Mouse (Mus musculus) spleen, postnatal 14 days (tissue): ENCODE data around the gene Cdhr2.

Experiments
- DNase-seq, 2 experiments: peaks; one replicate each; pipeline ENCODE4 v3.0.0; 2021 to 2022; ENCODE audit warnings: low spot score in 2 of 2

Cdhr2 gene

DNA sequence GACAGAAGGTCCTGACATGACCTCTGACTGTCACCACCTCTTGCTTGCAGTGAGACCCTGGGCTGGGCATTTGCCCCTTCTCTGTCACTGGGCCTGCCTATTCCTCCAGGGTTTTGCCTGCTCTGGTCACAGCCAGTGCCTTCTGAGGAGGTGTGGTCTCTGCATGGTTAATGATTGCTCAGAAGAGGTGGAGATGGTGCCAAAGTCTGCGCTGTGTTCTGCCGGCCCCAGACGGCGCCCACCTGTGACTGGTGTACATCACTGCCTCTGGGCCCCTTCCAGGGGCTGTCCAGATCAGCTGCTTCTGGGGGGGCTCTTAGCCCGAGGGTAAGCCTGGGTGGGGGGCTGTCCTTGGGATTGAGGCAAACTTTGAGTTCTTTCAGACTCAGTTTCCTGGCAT, at the start of gene Cdhr2:
Gene Cdhr2 (plus strand): TSS at position 219 of the 400 bp plus-strand sequence.
- no peak for DNase-seq

DNA sequence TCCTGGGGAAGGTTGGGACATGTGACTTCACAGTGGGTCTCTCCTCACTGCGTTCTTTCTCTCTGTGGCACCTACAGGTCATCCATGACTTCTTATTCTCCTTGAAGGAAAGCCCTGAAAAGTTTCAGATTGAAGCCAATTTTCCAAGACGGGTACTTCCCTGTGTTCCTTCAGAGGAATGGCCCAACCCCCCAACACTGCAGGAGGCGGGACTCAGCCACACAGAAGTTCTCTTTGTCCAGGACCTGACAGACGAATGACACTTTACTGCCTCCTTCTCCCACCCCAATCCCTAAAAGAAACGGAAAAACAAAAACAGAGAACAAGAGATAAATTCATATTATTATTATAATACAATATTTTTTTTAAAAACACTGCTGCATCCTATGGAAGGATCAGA, 40.4 kb upstream of the Cdhr2 start:
- no peak for DNase-seq

DNA sequence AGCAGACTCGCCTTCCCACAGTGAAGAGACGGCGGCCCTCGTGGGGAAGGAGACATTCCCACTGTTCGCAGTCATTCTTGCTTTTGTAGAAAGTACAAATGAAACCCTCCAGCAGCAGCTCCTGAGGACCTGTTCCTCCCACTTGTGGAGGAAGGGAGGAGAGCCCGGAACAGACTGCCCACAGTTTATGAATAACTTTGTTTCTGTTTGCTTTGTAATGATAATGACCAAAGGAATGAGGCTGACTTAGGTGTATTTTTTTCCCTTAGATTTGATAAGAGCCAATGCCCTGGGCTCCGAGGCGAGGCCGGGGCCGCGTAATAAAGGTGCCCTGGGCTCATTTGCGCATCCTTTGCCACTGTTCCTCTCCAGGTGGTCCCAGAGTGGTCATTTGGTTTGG, 39.9 kb upstream of the Cdhr2 start:
- DNase-seq, result no peak

DNA sequence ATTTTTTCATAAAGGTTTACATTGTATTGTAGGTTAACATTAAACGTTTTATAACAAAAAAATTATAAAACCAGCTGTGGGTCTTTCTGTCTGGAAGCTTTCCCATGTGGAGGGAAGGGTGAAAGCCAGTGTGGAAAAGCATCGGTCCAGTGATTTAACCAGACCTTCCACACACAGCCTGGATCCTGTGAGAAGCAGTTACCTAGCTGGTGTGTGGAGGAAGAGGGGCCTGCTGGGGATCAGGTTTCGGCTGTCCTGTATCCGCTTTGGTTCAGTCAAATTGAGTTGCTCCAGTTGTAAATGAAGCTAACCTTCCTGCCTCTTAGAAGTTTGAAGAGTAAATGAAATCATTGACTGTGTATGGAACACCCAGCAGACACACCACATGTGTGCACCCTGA, 37.3 kb upstream of the Cdhr2 start:
- no peak for DNase-seq

DNA sequence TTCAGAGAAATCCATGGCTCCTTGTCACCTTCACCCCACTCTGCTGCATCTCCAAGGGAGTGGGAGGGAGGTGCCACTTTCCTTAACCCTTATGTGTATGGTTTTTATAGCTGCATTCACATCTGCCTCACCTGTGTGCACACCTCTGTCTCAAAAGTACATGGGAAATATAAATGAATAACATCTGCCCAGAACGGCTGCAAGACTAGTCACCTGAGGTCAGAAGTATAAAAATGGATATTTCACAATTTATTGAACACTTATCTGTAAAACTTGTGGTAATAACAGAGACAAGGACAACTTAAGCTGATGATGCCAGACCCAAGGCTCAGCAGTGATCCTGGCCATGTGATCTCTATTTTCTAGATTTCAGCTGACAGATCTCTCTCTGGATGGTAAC, 36.8 kb upstream of the Cdhr2 start:
- DNase-seq, result no peak

DNA sequence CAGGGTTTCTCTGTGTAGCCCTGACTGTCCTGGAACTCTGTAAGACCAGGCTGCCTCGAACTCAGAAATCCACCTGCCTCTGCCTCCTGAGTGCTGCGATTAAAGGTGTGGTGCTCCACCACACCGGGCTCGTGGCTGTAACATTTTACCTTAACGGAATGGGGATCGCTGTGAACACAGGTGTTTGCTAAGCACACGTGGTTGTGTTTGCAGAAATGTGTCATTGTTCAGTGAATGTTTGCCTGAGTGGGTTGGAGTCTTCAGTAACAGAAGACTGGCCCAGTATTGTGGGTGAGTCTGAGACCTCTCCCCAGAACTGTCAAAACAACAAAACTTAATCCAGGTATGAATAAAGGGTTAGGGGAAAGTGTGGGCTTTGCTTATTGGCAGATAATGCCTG, 36.2 kb upstream of the Cdhr2 start:
- no peak for DNase-seq

DNA sequence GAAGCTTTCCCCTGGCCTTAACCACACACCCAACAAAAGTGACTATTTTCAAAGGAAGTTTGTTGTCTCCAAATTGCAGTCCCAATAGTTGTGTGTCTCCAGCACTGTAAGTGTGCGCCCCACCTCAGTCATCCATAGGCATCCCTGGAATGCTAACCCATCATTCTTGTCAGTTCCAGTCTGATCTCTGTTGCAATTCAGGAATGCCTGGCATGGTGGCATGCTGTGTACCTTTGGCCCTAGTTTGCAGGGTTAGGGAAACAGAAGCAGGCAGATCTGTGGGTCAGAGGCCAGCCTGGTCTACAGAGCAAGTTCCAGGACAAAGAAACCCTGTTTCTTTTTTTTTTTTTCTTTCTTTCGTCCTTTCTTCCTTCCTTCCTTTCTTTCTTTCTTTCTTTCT, 30.8 kb upstream of the Cdhr2 start:
- DNase-seq, result no peak

DNA sequence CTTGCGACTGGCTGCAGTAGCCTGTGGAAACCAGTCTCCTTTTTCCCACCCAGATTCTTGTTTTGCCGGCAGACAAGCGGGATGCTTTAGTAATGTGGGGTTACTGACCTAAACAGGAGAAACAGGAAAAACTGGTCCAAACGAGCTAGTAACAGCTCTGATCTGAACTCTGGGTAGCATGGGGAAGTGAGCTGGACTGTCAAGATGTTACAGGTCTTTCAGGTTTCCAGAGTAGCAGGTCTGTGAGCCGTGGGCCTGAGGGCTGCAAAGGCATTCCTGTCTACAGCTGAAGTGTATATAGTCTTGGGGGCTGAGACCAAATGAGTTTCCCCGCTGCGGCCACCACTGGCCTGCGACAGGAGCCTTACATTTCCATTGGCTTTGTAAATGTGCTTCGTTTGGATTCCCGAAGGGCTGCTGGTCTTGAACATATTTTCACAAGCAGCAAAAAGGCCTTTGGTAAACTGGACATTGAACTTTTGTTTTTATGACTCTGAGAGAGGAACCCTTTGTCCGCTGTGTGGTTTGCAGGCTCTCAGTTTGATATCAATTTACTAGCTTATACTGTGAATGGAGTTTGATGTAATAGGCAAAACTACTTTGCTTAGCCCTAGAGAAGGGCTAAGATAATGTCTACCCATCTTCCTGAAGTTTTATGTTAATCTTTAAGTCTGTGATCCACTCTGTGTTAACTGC, 25.2 kb upstream of the Cdhr2 start:
- no peak for DNase-seq

DNA sequence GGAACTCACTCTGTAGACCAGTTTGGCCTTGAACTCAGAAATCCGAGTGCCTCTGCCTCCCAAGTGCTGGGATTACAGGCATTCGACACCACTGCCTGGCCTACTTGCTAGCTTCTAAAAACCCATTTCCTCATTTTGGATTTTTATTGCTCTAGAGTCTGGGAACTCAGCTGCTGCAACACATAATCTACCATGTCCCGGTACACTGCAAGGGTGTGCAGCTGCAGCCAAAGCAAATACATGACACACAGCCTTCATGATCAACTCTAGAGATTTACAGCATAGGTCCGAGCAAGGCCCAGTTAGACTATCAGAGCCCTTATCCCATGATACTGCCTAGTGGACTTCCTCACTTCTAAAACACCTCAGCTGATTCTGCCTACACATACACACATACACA, 23.0 kb upstream of the Cdhr2 start:
- no peak for DNase-seq

DNA sequence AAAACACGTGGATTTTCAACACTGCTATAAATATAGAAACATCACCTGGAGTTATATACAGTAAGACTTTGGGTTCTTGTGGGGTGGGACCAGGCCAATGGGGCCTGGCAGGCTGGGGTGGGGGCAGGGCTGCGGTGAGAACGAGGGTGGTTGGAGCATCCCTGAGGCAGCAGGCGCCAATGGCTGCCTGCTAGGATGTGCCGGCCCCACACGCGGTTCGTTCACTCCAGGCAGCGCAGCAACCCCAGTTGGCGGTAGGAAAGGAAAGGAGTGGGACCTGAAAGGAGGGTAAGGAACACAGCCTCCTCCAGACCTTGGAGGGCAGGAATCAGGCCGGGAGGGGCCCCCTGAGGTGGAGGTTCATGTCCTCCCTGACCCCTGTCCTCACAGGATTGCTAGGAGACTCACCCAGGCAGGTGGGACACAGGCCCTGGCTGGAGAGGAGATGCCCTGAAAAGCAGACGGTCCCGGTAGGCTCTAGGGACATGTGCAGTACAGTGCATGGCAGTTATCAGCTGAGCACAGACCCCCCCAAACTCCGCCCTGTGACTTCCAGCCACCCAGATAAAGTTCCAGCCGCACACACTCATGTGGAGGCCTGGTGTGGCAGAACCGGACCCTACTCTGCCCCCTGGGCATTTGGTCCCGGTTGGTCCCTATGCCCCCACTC, 20.9 kb upstream of the Cdhr2 start:
- peak; percentile 50 to 59 for DNase-seq

DNA sequence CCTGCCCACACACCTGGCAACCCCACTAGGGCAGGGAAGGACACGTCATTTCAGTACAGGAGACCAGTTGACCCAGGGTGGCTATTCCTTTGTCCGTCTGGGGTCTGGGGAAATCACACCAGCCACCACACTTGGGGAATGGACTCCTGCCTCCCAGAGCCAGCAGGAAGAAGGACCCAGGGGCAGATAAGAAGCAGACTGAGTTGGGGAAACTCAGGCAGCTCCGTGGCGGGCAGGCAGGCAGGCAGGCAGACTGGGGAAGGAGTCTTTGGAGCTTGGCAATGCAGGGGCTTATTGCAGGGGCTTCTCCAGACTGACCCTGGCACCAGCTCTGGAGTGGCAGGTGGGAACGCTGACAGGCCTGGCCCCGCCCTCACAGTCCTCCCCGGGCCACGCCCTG, 20.0 kb upstream of the Cdhr2 start:
- DNase-seq, result no peak

DNA sequence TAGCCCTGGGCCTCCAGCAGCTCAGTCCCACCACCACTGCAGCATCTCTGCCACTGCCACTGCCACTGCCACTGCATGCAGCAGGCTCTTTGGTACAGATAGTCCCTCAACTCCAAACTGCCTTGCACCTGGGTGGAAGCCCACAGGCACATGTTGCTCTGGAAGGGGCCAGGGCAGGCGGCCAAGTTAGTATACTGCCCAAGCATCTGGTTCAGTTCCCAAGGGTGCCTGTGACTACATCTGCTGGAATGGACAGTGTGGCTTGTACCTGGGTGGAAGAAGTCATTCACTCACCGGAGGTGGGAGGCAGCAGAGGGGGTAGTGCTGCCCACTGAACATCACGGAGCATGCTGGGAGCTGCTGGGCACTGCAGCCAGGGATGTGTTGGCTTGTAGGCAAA, 18.0 kb upstream of the Cdhr2 start:
- DNase-seq, result no peak

DNA sequence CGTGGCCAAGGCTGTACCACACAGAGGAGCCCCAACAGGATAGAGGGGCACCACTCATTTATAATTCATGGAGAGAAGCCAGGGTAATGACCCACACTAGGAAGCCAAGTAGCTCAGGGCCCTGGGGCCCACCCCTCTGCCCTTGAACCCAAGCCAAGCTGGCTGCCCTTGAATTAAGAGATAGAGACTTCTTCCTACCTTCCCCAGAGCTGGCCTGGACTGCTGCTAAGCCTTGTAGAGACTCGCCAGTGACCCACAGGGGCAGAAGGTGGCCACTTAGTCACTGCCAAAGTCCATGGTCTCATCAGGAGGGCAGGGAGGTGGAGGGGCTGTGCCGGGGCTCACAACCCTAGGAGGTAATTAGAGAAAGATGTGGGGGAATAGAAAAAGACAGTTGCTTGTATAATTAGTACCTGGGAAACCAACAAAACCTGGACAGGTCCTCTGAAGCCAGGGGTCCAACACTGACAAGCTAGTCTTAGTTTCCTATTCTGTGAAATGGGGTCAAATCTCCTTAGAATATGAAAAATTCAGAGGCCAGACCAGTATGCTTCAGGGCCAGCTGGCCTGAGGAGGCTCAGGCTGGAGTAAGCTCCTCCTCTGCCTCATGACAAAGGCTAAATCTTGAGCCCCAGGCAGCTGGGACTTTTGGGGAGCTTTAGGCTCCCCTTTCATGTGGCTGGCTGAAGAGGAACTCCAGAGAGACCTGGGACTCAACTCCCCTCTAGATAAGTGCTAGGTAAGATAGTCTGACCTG, 16.9 kb upstream of the Cdhr2 start:
- no peak for DNase-seq

DNA sequence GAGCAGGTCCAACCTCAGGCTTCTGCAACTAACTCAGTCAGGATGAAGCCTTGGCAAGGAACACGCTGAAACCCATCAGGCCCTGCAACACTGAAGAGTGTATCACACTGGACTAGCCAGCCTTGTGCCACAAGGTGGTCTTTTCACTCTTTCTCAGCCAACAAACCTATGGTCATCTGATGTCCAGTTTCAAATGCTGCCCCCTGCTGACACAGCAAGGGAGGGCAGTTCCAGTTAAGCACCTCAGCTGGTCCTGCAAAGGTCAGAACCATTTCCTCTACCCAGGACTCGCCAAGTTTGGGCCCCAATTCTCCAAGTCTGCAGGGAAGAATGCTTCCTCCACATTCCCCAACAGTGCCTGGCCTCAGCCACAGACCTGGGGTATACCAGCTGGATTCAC, 16.1 kb upstream of the Cdhr2 start:
- no peak for DNase-seq

DNA sequence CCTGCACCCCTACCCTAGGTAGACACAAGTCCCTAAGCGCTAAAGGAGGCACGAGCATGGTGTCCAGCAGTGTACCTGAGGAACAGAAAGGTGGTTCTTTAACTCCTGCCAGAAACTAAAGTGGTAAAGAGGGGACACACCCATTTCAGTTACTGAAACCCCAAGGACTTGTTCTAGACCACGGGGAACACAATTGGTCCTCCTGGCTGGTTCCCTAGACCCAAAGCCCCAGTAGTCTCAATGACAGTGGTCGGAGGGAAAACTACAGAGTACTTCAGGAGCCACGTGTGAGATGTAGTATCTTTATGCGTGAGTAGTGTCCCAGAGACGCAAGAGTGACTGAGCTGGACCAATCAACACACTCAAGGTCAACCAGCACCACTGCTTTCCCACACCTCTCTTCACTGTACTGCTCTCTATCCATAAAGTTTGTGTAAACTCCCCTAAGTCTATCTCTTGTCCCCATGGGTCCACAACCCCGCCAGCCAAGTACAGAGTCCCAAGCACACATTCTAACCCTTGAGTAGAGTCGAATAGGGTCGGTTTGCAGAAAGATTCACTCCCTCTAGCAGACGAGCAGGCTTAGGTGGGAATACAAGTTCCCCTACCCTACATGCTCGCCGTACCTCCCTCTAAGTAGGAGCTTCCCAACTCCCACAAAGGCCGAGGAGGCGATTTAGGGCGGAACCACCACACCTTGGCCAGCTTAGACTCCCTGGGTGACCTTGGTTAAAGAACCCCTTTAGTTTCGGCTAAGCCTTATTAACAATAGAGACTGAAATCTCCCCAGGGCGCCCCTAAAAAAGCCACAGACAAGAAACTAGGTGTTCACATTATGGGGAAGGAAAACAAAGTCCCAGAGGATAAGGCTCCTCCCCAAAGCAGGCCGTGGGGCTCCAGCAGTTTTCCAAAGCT, 14.9 kb upstream of the Cdhr2 start:
- no peak for DNase-seq

DNA sequence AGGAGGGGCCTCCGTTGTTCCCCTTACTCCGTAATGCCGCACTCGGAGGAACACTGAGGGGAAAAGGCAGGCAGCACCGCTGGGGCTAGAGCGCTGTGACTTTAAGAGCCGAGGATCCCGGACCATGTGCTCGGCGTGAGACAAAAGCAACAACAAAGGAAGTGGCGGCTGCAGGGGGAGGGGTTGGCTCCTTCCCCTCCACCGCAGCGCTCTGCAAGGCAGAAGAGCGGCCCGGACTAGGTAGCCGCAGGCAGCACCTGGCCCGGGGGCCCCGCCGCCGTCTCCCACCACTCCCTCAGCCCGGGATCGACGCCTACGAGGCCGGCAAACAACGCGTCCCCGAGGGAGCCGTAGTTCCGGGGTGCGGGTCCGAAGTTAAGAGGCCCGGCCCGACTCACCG, 14.2 kb upstream of the Cdhr2 start:
- DNase-seq, result peak; percentile 53 to 65

DNA sequence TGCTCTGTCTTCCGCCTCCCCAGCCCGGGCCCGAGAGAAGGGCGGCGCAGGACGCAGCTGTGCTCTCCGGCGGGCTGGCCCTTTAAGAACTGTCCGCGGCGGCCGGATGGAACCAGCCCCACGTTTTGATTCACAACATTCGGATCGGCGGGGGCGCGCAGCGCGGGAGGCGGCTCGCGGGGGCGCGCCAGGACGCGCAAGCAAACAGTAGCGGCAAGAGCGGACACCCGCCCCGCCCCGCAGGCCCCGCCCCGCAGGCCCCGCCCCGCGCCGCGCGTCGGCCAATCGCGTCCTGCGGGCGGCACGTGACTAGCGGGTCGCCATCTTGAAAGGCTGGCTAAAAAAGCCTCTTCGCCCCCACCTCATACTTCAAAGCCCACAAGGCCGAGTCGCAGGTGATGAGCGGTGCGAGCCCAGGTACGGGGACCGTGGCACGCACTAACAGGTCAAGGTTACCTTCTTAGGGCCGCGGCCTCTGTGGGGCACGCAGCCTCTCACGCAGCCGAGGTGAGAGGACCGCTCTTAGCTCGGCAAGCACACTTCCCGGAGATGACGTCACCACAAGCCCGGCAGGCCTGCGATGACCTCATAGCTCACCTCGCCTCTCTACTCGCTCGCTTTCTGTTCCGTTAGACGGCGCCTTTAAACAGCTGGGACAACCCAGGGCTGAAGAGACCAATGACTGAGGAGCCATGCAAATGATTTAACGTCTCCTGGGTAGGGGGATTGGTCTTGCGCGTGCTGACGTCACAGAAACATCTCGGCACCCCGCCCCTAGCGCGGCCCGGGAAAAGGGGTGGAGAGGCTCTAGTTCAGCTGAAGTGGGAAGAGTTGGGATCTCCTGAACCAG, 13.5 kb upstream of the Cdhr2 start:
- DNase-seq, result peak; percentile 91 to 95

DNA sequence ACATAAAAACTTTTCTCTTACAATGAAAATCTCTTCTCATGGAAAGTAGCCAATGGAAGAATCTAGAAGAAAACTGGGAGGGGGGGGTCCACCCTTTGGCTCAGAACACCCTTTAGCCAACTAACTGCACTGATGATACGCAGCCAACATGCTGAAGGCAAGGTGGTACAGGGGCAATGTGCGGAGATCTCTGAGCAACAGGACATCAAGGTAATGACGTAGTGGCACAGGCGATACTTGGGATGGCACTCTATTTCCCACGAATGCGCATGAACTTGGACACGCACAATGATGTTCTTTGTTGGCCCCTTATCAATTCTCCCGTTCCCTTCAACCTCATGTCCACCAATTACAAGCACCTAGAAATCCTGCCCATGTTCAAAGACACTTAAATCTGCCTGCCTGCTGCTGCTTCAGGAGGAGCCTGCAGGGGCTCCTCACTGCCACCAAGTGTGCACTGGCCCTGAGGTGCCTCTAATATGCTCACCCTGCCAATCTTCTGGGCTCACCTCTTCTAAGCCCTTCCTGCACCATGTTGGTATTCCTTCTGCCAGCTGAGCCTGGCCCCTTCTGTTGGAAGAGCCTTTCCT, 11.0 kb upstream of the Cdhr2 start:
- DNase-seq, result no peak

DNA sequence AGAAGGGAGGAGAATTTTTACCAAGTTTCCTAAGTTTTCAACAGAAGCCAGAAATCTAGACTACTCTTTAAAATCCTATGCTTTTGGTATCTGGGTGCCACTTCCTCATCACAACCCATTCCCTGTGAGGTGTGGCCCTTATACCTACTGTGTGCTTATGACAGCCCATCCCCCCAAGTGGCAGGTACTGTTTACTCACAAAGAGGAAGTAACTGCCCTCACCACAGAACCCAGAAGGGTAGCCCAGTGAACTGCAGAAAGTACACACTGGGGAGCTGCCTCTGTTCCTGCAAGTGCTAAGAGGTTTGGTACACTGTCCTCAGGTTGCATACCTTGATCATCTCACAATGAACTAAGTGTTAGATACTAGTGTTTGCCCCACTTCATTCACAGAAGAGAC, 9.5 kb upstream of the Cdhr2 start:
- DNase-seq, result peak in 1 of 2 experiments; percentile 38

DNA sequence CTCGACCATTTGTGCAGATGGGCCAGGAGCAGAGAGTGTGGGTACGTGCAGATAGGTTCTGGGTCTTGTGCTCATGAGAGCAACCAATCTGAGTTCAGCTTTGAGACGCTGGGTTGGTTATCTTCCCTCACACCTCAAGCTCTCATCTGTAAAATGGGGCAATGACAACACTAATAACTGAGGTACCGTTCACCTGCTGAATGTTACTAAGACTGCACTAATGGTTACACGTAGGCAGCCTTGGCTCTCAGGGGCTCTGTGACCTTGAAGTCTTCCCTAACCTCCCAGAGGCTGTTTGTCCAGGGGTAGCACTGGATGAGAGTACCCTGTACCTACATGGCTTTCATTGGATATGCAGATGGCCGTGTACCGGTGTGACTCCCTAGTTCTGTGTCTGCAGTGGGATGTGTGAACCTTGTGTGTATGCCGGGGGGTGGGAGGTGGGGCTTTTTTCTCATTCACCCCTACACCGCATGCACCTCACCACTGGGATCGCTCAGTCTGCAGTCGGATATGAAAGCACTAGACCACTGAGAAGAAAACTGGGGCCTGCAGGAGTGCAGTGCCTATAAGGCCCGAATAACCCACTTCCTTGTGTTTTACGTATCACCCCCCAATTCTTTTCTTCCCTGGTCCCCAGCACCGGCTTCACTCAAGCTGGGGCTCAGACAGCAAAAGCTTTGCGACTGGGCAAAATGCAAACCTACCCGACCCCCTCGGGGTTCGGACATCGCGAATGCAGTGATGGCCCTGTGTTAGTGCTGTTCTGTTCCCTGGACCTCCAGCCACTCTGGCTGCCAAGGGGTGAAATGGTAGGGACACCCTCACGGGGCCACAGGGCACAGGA, 8.3 kb upstream of the Cdhr2 start:
- no peak for DNase-seq
